Mouse (Mus musculus) ES-E14 (cell line): ENCODE measurements around the gene Hist2h2bb.

ENCODE experiments used
- CHD2 ChIP-seq: IDR thresholded peaks from 2 replicates; pipeline ENCODE4 v1.6.1; 2014; ENCODE audit warnings: mild to moderate bottlenecking, low read depth, low read length, inconsistent platforms
- HCFC1 ChIP-seq: IDR thresholded peaks from 2 replicates; pipeline ENCODE4 v1.6.1; 2012; ENCODE audit warnings: low read length, inconsistent platforms, borderline replicate concordance; ENCODE audit not compliant: insufficient read depth
- MAFK ChIP-seq: IDR thresholded peaks from 2 replicates; pipeline ENCODE4 v1.6.1; 2014; ENCODE audit warnings: mild to moderate bottlenecking, low read depth, low read length, inconsistent platforms; ENCODE audit not compliant: insufficient read depth
- ZC3H11A ChIP-seq: IDR thresholded peaks from 2 replicates; pipeline ENCODE4 v1.6.1; 2012; ENCODE audit warnings: low read depth, mild to moderate bottlenecking, inconsistent platforms, low read length, borderline replicate concordance
- ZNF384 ChIP-seq: IDR thresholded peaks from 2 replicates; pipeline ENCODE4 v1.6.1; 2012; ENCODE audit warnings: low read depth, low read length, inconsistent platforms

GRCm38 (mm10) chr3:96220765-96221639 lies 48.5 kb upstream of the Hist2h2bb start, which contains the start of the genes Hist2h2ac and Hist2h2be:
- no peak for TF ChIP-seq ZNF384
- no peak for TF ChIP-seq ZC3H11A
- TF ChIP-seq HCFC1, result no peak
- TF ChIP-seq CHD2, result no peak
- no peak for TF ChIP-seq MAFK
